Mouse (Mus musculus) heart, postnatal 0 days (tissue): Measurements from ENCODE around the gene Abhd17c.

Source experiments
- CTCF ChIP-seq: IDR thresholded peaks from 2 replicates; pipeline ENCODE4 v1.5.1; 2016; ENCODE audit warnings: antibody characterized with exemption, control low read depth, low read depth
- EP300 ChIP-seq: IDR thresholded peaks from 2 replicates; pipeline ENCODE4 v1.6.1; 2016; ENCODE audit warnings: antibody characterized with exemption, low read depth

DNA sequence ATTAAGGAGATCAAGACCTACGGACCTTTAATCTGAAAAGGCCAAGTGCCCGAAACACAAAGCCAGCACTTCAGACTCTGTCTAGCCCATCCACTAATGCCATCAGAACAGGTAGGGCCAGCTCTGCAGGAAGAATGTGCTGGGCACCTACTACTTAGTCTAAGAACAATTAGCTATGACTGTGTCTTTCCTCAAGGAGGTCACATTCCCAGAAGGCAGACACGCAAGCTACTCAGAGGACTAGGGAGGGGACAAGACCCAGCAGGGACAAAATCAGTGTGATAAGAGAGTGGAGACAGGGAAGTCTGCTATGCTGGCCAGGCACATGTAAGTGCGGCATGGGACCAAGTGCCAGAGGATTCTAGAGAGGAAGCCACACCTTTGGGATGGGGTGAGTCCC is 13.0 kb downstream of the Abhd17c start:
- TF ChIP-seq CTCF (no peak), EP300 (no peak)
